Mouse (Mus musculus): ENCODE measurements around the gene Rpl22. TPM values are rescaled to one million over a fixed set of nuclear protein-coding genes. Genes with fewer than 3 reads are reported as not detected.

Gene Rpl22
- total RNA-seq (2021), result 100 to 1,000 TPM; 233 to 251 TPM
- long read RNA-seq, experiment 1, transcript Rpl22-205 (4 exons, 581 nt), result major isoform, 58 of 77 reads
- long read RNA-seq, experiment 1, partial matches to known transcripts, result 12 of 77 reads
- long read RNA-seq, experiment 1, other reads (novel, unspliced or antisense), result 7 of 77 reads
- long read RNA-seq, experiment 2, transcript Rpl22-205 (4 exons, 581 nt), result major isoform, 82 of 94 reads
- long read RNA-seq, experiment 2, partial matches to known transcripts, result 2 of 94 reads
- long read RNA-seq, experiment 2, other reads (novel, unspliced or antisense), result 10 of 94 reads

DNA sequence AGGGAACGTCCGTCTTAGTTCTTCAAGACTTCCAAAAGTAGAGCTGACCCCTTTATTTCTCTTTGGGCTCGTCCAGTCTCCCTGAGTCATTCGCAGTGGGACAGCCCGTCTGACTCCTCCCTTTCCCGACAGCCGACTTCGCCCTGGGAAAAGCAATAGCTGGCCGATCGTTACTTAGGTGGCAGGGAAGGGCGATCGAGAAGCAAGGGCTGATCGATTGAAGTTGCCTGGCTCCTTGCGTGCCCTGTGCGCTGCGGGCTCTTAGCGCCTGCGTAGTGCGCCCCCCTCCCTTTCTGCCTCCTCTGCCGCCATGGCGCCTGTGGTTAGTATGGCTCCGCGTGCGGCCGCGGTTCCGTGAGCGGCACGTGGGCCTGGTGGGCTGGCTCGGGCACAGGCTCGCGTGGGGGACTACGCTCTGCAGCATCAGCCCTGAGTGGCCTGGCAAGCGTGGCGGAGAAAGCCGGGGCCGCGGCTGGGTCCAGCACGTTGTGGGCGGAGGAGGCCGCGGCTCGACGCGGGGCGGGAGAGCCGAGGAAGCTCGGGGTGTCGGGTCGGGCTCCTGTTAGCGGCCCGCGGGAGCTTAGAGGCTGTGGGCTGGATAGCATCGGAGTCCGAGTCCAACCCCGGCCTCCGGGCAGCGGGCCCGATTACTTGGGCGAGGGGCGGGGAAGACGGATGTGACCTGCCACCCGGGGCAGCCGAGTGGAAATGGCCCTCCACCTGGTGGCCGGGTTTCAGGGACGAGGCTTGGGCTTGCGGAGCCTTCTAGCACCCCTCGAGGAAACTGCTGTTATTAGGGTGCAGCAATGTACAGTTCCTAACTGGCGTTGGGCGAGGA, at the start of gene Rpl22:
Gene Rpl22, plus strand, starts transcription at position 169 of the 838 bp plus-strand sequence.
- DNase-seq, result peak; percentile 93
- intact Hi-C loops (cut with DNase I; ENCODE audit: low total_unique reads), result no loop called here

DNA sequence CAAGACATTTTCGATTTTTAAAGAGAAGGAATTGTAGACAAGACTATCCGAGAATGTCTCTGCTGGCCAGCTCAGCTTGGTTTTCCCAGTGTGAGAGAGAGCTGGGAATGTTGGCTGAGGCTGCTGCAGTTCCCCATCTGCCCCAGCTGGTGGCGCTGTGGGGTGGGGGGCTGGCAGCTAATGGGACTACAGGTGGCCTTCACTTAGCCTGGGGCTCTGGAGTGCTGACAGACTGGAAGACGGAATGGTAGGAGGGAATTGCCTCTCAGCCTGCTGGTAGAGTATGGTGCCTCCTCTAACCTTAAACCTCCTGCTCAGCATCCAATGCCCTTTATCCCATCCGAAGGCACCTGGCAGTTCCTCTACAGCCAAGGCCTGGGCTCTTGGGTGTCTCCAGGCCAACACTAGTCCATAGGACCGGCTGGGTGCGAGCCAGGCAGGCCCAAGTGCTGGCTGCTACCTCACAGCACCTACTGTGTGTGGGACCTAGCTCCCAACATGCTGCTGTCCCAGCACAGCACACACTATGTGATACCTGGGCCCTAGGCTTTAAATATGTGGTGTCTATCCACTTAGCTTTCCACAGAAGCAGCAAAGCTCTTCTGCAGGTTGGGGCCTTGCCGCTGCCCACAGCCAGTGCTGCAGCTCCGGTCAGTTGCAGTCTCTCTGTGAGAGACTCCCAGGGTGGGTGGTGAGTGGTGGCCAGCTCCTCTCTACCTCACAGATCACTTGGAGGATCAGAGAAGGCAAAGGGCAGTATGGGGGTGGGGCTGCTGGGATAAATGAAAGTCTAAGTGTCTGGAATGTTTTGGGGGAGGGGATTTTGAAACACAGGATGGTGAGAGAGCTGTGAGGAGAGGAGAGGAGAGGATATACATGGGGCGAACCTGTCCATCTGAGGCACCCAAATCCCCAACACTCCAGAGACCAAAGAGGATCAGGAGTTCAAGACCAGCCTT, 48.9 kb upstream of the Rpl22 start:
- intact Hi-C loops (cut with DNase I; ENCODE audit: low total_unique reads), result no loop called here
- no peak for DNase-seq

DNA sequence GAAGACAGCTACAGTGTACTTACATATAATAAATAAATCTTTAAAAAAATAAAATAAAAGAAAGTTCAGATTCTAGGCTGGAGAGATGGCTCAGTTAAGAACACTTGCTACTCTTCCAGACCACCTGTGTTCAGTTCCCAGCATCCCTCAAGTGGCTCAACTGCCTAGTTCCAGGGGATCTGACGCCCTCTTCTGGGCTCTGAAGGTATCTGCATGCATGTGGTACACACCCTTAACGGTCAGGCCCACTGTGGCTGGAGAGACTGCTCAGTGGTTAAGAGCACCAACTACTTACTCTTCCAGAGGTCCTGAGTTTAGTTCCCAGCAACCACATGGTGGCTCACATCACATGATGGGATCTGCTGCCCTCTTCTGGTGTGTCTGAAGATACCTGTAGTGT, 47.6 kb upstream of the Rpl22 start:
- intact Hi-C loops (cut with DNase I; ENCODE audit: low total_unique reads), result no loop called here
- DNase-seq, result no peak

DNA sequence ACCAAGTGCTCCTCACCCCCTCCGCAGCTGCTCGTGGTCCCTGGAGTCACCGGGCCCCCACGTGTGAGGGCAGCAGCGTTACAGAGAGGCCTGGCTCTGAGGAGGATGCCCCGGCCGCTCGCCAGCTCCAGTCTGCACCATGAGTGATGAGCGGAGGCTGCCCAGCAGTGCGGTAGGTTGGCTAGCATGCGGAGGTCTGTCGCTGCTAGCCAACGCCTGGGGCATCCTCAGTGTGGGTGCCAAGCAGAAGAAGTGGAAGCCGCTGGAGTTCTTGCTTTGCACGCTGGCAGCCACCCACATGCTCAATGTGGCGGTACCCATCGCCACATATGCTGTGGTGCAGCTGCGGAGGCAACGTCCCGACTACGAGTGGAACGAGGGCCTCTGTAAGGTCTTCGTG, 46.6 kb upstream of the Rpl22 start:
- no peak for DNase-seq
- intact Hi-C loops (cut with DNase I; ENCODE audit: low total_unique reads), result no loop called here

DNA sequence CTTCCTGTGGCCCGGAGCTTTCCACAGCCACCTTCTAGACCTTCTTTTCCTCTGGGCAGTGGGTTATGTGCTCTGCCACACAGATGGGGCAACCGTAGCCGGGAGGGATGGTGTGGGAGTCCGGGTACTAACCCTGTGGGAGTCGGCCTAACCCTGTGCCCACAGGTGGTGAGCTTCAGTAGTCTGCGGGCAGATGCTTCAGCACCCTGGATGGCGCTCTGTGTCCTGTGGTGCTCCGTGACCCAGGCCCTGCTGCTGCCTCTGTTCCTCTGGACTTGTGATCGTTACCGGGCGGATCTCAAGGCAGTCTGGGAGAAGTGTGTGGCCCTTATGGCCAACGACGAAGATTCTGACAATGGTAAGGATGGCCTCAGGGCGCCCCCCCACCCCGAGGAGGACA, 43.9 kb upstream of the Rpl22 start:
- DNase-seq, result no peak
- intact Hi-C loops (cut with DNase I; ENCODE audit: low total_unique reads), result loop anchor here (5.0 kb wide), 1 partner anchor 64 kb away; no protein-coding TSS in a partner anchor

DNA sequence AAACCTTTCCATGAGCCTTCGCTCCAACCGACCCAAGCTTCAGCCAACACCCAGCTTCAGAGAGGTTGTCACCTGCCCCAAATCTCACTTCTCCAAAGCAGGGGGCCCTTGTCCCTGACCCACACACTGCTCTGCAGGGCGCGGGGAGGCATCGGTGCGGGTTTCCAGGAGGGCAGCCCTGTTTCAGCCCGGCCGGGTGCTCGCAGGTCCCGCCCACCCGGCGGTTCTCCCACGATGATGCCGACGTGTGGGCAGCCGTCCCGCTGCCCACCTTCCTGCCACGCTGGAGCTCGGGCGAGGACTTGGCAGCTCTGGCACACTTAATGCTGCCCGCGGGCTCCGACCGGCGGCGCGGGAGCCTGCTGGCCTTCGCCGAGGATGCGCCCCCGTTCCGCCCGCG, 42.8 kb upstream of the Rpl22 start:
- DNase-seq, result no peak
- intact Hi-C loops (cut with DNase I; ENCODE audit: low total_unique reads), result loop anchor here (5.0 kb wide), 1 partner anchor 65 kb away; no protein-coding TSS in a partner anchor

DNA sequence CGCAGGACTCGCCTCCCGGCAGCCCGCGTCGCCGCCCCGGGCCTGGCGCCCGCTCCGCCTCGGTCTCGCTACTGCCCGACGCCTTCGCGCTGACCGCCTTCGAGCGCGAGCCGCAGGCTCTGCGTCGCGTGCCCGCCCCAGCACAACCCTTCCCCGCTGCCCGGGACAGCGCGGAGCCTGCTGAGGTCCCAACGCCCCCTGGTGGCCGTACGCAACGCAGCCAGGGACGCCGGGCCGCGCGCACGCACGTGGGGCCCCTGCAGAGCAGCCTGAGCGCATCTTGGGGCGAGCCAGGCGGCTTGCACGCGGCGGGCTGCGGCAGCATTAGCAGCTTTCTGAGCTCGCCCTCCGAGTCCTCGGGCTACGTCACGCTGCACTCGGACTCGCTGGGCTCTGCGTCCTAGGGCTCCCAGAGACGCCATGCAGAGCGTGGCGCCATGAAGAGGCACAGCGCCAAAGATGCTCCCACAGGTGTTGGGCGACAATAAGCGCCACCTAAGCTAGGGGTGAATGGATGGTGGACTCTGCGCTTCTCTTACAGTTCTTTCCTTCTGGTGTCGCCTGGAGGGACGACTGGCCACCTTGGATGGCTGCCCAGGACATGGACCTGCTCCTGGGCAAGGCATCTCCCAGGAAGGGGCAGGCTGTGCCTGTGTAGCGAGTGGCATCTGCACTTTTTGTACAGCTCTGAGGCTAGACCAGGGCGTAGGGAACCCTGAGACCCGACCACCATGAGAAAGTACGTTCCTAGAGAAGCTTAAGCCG, 42.2 kb upstream of the Rpl22 start:
- intact Hi-C loops (cut with DNase I; ENCODE audit: low total_unique reads), result loop anchor here (5.0 kb wide), 1 partner anchor 66 kb away; no protein-coding TSS in a partner anchor
- DNase-seq, result peak; percentile 88

DNA sequence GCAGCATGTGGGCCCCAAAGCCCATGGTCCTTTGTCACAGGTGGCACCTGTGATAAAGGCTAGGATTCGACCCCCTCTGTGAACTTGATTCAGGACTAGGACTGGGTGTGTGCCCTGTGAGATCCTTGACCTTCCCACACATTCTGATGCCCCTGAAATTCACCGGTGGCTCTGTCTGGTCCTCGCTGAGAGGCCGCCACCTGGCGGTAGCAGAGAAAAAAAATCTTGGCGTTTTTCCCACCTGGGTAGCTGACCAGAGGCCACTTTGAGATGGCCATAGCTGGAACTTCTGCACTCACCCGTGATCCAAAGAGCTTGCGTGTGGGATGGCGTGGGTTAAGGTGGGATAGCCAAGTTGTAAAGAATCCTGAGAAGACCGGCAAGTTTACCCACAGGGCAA, 40.0 kb upstream of the Rpl22 start:
- DNase-seq, result peak; percentile 62
- intact Hi-C loops (cut with DNase I; ENCODE audit: low total_unique reads), result loop anchor here (2.0 kb wide), 1 partner anchor 115 kb away; no protein-coding TSS in a partner anchor

DNA sequence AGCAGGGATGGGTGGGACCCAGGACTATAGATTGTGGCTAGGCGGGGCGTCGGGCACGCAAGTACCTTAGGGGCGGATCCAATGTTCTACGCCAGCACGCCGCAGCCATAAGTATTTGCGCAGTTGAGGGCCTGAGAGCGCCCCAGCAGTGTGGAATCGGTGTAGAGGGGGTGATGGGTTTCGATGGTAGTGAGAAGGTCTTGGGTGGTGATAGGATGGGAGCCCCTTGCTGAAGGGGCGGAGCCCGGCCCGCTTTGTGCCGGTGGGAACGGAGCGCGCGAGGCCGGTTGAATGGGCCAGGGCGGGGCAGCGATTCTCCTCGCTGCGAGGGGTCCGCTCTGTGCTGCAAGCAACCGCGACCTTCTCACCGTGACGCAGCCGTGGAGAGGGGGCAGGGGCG, 39.4 kb upstream of the Rpl22 start:
- intact Hi-C loops (cut with DNase I; ENCODE audit: low total_unique reads), result no loop called here

DNA sequence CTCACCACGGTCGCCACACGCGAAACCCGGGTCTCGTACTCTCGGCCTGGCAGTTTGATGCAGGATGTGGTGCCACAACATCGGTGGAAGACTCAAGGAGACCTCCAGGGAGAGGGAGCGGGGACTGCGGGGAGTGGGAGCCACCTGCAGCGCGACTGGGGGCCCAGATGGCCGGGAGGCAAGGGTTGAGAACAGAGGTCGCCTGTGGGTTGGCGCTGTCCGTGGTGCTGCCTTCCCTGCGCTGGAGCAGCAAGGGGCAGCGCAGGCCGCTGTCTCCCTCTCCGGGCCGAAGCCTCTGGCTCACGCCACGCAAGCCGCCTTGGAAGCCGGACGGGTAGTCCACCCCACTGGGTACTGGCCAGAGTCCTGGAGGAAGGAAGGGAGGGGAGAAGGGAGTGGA, 38.7 kb upstream of the Rpl22 start:
- intact Hi-C loops (cut with DNase I; ENCODE audit: low total_unique reads), result no loop called here
- peak; percentile 74 for DNase-seq

More for the DNA sequence above, 39.4 kb upstream of the Rpl22 start:
- DNase-seq, result no peak

DNA sequence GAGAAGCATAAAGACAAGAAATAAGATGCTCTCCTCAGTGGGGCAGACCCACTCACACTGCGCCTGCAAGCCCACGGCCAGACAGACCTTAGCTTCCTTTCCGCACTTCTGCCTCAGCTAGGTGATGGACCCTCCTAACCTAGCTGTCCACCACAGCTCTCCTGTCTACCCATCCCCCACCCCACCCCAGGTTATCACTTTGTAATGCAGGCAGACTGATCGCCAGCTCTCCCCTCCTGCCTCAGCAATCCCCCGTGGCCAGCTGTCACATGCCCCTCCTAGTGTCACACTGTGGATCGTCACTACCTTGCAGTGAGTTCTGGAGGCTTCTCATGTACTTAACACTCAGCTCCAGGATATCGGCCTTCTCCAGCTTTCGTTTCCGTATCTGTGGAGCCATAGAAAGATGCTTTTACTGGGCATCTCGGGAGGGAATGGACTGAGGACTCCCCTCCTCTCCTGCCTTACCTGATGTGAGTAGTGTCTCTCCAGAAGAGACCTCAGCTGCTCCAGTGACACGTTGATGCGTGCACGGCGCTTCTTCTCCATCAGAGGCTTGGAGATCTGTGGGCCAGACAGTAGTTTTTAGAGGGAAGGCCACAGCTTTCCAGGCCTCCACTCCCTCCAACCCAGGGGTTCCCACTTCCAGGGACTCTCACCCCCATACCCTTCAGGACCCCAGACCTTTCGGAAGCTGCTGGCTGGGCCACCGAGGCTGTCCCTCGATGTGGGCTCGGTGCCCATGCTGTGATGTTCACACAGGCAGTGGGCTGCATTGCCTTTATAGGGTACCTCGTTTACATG, 38.0 kb upstream of the Rpl22 start:
- DNase-seq, result no peak
- intact Hi-C loops (cut with DNase I; ENCODE audit: low total_unique reads), result no loop called here

DNA sequence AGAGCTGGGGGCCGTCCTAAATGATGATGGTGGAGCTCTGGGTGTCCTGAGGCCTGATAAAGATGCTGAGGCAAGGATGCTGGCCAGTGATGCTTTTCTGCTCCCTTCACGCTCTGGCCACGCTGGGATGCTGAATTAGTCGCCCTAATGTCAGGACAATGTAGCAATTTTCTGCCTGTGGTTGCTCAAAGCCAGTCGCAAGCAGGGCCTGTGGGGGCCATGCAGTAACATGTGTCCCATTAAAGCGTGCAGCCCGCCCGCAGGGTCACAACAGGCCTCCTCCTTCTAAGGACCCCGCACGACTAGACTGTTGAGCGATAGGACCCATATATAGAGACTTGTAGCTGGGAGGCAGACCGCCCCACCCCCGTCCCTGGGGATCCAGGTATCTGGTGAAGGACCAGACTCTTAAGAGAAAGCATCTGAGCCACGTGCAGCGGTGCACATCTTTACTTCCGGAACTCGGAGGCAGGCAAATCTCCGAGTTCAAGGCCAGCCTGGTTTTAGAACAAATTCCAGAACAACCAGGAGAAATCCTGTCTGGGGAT, 37.1 kb upstream of the Rpl22 start:
- intact Hi-C loops (cut with DNase I; ENCODE audit: low total_unique reads), result no loop called here
- no peak for DNase-seq

DNA sequence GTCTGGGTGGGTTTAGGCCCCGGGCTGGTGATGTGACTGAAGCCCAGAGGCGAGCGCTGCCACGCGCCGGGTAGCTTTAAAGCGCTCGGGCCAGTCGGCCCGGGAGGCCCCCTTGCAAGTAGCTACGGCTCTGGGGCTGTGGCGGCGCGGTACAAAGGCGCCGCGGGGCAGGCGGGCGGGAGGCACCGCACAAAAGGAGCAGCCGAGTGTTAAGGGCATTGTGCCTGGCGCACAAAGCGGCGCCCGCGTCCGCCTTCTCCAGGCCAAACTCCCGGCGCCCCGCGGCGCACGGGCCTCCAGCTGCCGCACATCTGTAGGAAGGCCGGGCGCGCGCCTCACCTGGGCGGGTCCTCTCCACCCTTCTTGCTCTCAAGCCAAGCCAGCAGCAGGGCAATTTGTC, 35.2 kb upstream of the Rpl22 start:
- DNase-seq, result no peak
- intact Hi-C loops (cut with DNase I; ENCODE audit: low total_unique reads), result no loop called here

DNA sequence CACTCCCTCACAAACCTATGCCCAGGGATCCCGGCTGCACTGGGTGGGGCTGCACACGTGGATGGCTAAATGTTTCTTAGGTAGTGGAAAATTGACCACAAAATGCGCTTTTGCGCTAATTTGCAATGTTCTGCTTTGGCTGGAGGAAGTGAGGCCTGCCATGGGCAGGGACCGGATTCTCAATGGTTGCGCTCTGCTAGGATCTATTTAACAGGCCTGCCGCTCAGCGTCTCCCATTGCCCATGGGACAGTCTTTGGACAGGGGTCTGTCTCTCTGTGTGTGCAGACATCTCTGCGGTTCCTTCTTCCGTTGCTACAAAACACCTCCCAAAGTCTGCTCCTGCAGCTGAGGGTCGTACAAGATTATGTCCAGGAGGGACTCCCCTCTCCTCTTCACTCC, 34.6 kb upstream of the Rpl22 start:
- no peak for DNase-seq
- intact Hi-C loops (cut with DNase I; ENCODE audit: low total_unique reads), result no loop called here

DNA sequence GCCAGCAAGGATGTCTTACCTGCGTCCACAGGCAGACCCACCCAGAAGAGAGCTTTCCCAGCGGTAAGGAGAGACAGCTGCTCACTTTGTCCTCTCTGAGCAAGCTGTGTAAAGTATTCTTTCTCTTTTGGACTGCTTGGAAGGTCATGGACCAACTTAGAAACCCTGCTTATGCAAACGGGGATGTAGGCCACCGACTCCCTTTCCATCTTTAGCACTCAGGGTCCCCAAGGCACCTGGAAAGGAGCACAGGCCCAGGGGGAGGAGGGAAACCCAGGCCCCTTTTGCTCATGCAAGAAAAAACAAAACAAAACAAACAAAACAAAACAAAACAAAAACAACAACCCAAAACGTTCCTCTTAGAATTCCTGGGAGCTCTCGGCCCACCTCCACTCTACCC, 34.0 kb upstream of the Rpl22 start, which contains the start of gene Hes3:
Gene Hes3, minus strand, starts transcription at position 101 of the 400 bp plus-strand sequence.
- no peak for DNase-seq
- intact Hi-C loops (cut with DNase I; ENCODE audit: low total_unique reads), result no loop called here

DNA sequence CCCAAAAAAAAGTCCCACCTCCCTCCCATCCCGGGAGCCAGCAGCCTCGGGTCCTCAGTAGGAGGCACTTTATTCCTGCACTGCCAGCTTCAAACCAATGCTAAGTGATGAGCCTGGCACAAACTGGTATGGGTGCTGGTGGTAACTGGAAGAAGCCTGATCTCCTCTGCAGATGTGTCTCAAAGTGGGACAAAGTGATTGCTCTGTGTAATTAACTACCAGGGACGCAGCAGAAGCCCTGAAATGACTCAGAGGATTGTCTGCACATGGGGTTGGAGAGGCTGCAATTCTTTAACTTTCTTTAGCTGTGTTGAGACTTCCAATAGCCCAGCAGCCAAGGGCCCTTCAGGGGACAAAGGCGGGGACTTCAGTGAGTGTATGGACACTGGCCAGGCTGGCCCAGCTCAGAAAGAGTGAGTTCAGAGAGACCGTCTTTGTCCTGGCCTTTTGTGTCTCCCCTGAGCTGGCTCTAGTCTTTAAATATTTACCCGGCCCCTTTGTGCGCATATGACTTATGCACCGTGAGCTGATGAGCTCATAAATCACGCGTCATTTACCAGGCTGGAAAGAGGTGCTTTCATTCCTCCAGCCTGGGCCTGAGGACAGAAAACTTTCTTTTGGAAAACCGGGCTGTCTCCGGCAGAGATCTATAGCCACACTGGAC, 33.3 kb upstream of the Rpl22 start:
- intact Hi-C loops (cut with DNase I; ENCODE audit: low total_unique reads), result no loop called here
- DNase-seq, result no peak

DNA sequence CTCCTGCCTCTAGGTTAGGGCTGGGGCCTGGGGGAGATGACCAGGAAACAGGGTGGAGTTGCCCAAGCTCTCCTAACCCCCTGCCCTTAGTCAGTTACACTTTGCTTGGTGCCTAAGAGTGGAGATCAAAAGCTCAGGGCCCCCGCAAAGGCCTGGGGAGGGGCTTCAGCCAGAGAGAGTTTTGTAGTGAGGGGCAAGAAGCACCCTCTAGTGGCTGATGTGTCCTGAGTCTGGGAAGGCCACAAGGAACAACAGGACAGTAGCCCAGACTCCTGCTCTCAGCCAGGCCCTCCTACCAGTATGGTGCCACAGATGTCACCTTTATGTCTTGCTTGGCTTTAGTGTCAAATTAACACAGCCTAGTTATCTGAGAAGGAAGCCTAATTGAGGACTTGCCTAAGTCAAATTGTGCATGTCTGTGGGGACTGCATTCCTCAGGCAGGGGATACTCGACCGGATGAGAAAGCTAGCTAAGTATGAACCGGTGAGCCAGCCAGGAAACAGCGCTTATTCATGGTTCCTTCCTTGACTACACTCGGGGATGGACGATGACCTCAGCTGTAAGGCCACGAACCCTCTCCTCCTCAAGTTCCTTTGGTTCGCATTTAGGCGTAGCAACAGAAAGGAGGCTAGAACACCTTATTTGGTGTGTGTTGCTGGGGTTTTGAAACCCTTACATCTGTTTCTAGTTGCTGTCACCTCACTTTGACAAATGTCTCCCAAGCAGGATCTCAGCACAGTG, 31.2 kb upstream of the Rpl22 start:
- intact Hi-C loops (cut with DNase I; ENCODE audit: low total_unique reads), result no loop called here
- no peak for DNase-seq
